Mouse (Mus musculus) activated CD4-positive, CD25-positive, alpha-beta regulatory T cell, adult 4 months (primary cell): Measurements from ENCODE around the gene Kif5c. TPM values are rescaled to one million over a fixed set of nuclear protein-coding genes. Genes with fewer than 3 reads are reported as not detected.
A peak's percentile ranks its signal among the peaks of the same experiment; 100 is the strongest.

Experiments used
- ATAC-seq: one replicate; pipeline ENCODE4 v1.8.0; 2017
- polyA plus RNA-seq, 2 experiments: library from polyadenylated mRNA; unstranded; fragments of 100-300 nt; shearing (Covaris generic); gene quantifications; one replicate each; pipeline ENCODE4 v1.2.1; 2017

Gene Kif5c
- polyA plus RNA-seq, 2 experiments from 2014 or later = 1.5 to 2.0 TPM

DNA sequence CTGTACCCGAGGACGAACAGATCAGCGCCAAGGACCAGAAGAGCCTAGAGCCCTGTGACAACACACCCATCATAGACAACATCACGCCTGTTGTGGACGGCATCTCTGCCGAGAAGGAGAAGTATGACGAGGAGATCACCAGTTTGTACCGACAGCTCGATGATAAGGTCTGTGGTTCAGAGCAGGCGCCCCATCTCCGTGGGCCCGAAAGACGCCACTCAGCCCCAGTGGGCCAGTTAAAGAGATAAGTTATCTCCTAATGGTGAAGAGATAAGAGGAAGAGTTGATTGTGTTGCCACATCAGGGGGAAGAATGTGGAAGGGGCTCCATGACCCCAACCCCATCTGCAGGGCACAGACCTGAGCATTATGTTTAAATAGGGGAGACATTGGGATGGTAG, 103.9 kb downstream of the Kif5c start:
- ATAC-seq = no peak

GRCm38 (mm10) chr2:49726672-49727071, 107.6 kb downstream of the Kif5c start:
- no peak for ATAC-seq

DNA sequence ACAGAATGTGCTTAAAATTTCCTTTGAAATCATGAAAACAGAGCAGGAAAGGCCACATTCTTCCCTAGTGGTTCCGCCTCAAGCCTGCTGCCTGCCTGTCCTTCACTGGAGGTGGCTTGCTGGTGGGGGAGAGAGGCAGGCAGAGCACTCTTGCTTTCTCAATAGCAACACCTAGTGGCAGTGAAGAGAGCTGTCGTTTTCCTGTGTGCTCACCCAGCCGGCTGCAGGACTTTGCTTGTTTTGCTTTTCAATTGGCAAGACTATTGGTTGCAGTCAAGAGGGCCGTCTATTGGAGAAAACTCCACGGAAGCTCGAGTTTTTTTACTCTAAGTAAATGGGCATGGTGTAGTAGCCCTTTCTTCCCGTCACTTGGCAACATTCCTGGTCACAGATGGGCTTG, 108.1 kb downstream of the Kif5c start:
- peak; percentile 91 for ATAC-seq

DNA sequence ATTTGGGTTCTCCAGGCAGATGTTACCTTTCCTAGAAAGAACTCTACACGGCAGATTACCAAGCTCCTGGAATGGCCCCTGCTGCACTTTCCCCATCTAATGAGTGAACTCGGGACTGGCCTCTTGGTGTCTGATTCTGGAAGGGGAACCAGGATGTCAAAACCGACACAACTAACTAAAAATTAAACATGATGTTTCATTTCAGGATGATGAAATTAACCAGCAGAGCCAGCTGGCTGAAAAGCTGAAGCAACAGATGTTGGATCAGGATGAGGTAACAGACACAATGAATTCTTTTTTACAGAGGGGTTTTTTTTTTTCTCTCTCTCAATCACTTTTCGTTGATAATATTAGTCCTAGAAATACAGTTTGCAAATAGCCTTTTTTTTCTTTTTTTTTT, 108.6 kb downstream of the Kif5c start:
- ATAC-seq = no peak

- ATAC-seq = no peak
Observed at GRCm38 (mm10) chr2:49728896-49729610, 110.0 kb downstream of the Kif5c start.

DNA sequence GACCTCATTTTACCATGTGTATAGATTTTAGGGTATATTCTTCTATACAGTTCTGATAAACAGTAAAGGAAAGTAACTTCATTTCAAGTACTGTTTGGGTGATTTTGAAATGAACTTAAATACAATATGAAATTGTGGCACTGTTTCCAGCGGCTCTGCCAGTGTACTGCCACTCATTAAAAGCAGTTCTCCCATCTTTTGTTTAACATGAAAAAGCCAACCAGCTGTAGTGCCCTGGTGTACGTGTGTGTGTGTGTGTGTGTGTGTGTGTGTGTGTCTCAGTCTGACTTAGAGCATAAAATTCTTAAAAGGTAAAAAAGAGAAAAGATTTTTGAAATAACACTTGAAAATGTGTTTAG, 110.5 kb downstream of the Kif5c start:
- no peak for ATAC-seq

DNA sequence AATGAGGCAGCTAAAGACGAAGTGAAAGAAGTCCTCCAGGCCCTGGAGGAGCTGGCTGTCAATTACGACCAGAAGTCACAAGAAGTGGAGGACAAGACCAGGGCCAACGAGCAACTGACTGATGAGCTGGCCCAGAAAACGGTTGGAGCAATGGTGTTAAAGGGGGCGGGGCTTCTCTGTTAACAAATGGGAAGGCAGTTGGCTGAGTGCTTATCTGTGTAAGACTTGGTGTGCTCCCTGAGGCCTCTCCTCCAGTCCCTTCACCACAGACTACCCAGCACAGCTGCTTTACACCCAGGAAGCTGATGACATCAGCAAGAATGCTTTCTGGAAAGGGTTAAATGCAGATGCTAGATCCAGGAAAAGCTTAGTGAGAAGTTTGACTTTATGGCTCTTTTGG, 111.1 kb downstream of the Kif5c start:
- ATAC-seq = no peak

DNA sequence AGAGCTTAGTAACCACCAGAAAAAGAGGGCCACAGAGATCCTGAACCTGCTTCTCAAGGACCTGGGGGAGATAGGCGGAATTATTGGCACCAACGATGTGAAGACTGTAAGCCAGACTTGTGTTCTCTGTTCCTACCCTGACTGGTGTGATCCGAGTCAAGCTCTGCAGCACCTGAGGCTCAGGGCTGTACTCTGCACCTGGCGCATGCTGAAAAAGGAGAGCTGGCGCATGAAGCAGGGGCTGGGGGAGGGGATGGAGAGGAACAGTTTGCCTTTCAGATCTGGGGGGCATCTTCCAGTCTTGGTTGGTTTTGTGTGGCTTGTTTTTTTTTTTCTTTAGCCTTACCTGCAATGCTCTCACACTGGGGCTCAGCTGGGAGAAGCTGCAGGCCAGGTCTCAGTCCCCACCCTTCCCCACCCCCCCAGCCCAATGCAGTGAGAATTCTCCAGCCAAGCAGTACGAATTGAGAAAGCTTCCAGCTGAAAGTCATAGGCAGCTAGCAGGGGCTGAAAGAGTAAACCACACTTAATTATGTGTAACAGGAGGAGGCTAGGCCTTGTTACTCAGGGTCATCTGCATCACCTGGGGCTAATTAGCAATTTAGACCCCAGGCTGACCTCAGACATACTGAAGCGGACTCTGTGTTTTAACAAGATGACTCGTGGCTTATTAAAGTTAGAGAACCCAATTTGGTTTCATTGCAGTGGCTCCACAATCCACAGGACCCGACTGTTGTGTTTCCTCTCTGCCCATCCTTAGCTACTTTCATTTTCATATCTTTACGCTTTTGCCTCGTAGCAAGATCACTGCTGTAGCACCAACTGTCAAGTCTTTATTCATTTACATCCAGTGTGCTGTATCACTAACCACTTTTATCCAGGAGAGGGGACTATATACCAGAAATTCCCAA, 113.9 kb downstream of the Kif5c start:
- peak; percentile 58 for ATAC-seq

GRCm38 (mm10) chr2:49733656-49734008, 114.5 kb downstream of the Kif5c start:
- peak; percentile 53 for ATAC-seq

- ATAC-seq = peak; percentile 76
Observed at GRCm38 (mm10) chr2:49734013-49734780, 115.1 kb downstream of the Kif5c start.

DNA sequence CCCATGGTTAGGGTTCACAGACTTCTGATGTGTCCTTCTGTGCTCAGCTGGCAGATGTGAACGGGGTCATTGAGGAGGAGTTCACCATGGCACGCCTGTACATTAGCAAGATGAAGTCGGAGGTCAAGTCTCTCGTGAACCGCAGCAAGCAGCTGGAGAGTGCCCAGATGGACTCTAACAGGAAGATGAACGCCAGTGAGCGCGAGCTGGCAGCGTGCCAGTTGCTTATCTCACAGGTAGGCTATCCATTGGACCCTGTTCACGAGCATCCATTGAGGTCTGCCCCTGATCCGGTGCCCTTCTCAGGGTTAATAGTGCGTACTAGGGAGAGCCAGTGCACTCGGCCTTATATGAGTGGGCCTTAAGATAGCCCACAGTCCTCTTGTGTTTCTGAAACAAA, 116.3 kb downstream of the Kif5c start:
- no peak for ATAC-seq

GRCm38 (mm10) chr2:49739046-49739445, 119.9 kb downstream of the Kif5c start:
- ATAC-seq = no peak

DNA sequence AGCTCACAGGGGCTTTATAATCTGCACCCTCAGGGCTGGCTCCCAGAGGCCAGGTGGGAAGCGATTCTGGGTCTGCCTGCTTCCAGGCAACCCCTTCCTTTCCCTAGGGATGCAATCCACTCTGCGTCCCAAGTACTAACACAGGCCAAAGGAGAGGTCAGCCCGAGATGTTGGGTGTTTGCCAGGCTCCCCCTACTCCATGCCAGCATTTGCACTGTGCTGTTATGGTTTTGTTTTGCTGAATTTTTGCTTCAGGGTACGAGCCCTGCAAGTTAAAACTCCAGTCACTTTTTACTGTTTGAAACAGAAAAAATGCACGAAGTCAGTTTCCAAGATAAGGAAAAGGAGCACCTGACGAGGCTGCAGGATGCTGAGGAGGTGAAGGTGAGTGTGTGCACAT, 121.9 kb downstream of the Kif5c start:
- no peak for ATAC-seq

DNA sequence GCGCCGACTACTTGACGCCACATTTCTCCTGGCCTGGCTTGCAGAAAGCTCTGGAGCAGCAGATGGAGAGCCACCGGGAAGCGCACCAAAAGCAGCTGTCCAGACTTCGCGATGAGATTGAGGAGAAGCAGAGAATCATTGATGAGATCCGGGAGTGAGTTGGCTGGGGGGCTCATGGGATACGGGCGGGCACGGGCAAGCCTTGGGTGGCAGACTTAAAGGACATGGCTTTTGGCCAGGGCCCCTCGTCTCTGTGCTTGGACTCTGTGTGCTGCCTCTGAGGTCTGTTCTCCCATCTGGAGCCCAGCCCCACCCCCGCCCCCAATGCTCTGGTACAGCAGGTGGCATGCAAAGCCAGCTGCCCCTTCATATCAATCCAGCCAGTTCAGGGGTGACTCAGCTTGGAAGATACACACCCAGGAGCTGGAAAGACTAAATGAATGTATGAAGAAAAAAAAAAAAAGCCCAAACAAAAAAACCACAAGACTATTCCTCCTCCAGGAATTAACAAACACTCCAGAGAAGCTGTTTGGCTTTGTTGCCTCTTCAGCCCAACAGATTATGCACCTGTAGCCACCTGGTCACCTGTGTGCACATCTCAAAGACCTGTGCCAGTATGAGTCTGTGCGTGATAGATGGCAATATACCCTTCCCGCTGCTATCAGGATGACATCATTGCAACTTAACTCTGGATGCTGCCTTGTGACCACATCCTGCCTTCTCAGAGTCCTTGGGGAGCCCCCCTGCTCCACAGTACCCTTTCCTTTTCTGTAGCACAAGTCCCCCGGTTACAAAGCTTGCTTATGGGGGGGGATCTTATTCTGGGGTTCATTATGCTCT, 123.0 kb downstream of the Kif5c start:
- peak; percentile 89 for ATAC-seq

GRCm38 (mm10) chr2:49742919-49743318, 123.8 kb downstream of the Kif5c start:
- ATAC-seq = no peak

GRCm38 (mm10) chr2:49743775-49744174, 124.7 kb downstream of the Kif5c start:
- no peak for ATAC-seq

DNA sequence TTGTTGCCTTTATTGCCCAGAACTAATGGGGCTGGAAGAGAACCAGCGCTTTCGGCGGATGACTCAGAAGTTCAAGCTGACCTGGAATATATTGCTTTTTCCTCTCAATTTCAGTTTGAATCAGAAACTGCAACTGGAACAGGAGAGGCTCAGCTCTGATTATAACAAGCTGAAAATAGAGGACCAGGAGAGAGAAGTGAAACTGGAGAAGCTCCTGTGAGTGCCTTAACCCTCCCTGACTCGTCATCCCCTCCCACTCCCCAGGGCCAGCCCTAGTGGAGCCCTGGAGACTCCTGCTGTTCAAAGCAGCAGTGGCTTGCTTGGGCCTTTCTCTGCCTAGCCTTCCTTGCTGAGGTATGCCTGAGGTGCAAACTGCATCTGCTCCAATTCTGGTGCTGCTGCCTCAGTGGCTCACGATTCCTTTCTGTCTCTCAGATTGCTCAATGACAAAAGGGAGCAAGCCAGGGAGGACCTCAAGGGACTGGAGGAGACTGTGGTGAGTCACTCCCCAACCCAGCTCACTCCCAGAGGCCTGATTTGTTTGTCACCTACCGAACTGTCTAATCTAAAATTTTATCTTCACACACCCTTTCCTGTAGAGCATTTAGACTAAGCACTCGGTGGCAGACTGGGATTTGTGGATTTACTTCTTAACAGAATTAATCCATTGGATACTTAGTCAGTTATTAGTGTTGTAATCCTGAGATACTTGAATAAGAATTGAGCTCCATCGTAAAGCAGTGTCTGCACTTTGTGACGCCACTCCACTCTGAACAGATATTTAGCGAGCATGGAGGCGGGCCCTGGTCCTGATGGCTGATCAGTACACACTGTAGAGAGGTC, 125.4 kb downstream of the Kif5c start:
- ATAC-seq = no peak

GRCm38 (mm10) chr2:49745094-49745781, 126.1 kb downstream of the Kif5c start:
- no peak for ATAC-seq

- no peak for ATAC-seq
Observed at GRCm38 (mm10) chr2:49746947-49747346, 127.8 kb downstream of the Kif5c start.

GRCm38 (mm10) chr2:49747670-49748069, 128.6 kb downstream of the Kif5c start:
- ATAC-seq = no peak
